In genomic region chr1:185449727-185450126, GRCm38 (mm10) we compare ENCODE assay signal across 13 mouse cellular contexts. TPM values are rescaled to one million over a fixed set of nuclear protein-coding genes. Genes with fewer than 3 reads are reported as not detected.
"Had no signal": no experiment of that assay in that cellular context is flagged by ENCODE, and none has a peak within 500 bp of the region (broad histone marks: within the 10 kb centered on the region; RNA-seq: fewer than 3 reads in every experiment).

No protein-coding gene starts in this region.

- H3K4me2 ChIP-seq: kidney, embryonic 15.5 days; neural tube, embryonic 13.5 days had no signal

- H3K9ac ChIP-seq: kidney, embryonic 15.5 days; neural tube, embryonic 13.5 days had no signal

- H3K9me3 ChIP-seq: kidney, embryonic 15.5 days; limb, embryonic 10.5 days; midbrain, embryonic 10.5 days; neural tube, embryonic 13.5 days had no signal

- ATAC-seq: lung, postnatal 0 days had no signal

- DNase-seq: kidney, postnatal 14 days; lung, adult 2 months; lung, postnatal 4 days; midbrain, embryonic 14.5 days; retina, postnatal 1 day; right cerebral cortex, postnatal 4 days had no signal

- H3K36me3 ChIP-seq: kidney, embryonic 15.5 days; limb, embryonic 10.5 days; midbrain, embryonic 10.5 days; neural tube, embryonic 13.5 days had no signal

- H3K4me3 ChIP-seq: kidney, embryonic 15.5 days; left cerebral cortex, adult 2 months; limb, embryonic 10.5 days; midbrain, embryonic 10.5 days; neural tube, embryonic 13.5 days had no signal

- H3K27ac ChIP-seq: kidney, embryonic 15.5 days; left cerebral cortex, adult 2 months; limb, embryonic 10.5 days; midbrain, embryonic 10.5 days; neural tube, embryonic 13.5 days had no signal

RNA-seq across cellular contexts. Expression of gene Slc30a10, which starts 4.9 kb away (rescaled TPM):
- polyA plus RNA-seq: kidney, adult 2 months; lung, adult 2 months; lung, postnatal 0 days had no signal
